Mouse (Mus musculus): ENCODE results near the gene Gnb1. TPM values are rescaled to one million over a fixed set of nuclear protein-coding genes. Genes with fewer than 3 reads are reported as not detected.
"Not testable (repeated sequence)": the region's sequence is repeated elsewhere in the genome, so short reads cannot be mapped to it uniquely, and the experiment has no call there.

Gene Gnb1
- polyA plus RNA-seq, 1 experiment from 2014 or later, result 625 TPM

DNA sequence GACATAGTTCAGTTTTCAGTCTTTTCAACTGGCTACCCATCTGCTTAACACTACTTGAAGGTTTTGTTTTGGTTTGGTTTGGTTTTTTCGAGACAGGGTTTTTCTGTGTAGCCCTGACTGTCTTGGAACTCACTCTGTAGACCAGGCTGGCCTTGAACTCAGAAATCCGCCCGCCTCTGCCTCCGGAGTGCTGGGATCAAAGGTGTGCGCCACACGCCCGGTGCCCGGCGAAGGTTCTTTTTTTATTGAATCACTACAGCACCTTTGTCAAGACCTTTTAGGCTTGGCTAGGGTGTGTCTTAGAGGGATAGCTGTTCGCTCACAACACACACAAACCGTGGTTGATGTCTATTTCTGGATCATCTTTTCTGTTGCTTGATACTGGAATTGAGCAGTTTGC is 79.2 kb downstream of the Gnb1 start:
- H3K27ac ChIP-seq (replicated peaks; ENCODE audit: low read depth, low read length); DNase-seq (ENCODE audit: low spot score); H3K36me3 ChIP-seq (ENCODE audit: control insufficient read depth, insufficient read depth, low read length); ATAC-seq (ENCODE audit: insufficient number of reproducible peaks, low FRiP score, low TSS enrichment, low read depth); H3K9me3 ChIP-seq (ENCODE audit: control insufficient read depth, low read length); H3K27me3 ChIP-seq (ENCODE audit: control insufficient read depth, insufficient read depth, low read length); H3K9ac ChIP-seq (ENCODE audit: low read length); H3K4me3 ChIP-seq (ENCODE audit: low read depth, low read length); H3K4me1 ChIP-seq (ENCODE audit: control insufficient read depth, insufficient read depth, low read length); H3K4me2 ChIP-seq (ENCODE audit: low read depth, severe bottlenecking): not testable (repeated sequence)
- 94% methylated on average over 11 of the region's 11 CpGs for WGBS

GRCm38 (mm10) chr4:155571442-155571841 is 80.3 kb downstream of the Gnb1 start:
- Histone ChIP-seq H3K4me2 (ENCODE audit: low read depth, severe bottlenecking) (no peak overlapping the region), H3K27me3 (ENCODE audit: control insufficient read depth, insufficient read depth, low read length) (no peaks in the 10 kb centered on the region), H3K9ac (ENCODE audit: low read length) (no peak overlapping the region), H3K4me1 (ENCODE audit: control insufficient read depth, insufficient read depth, low read length) (no peaks in the 10 kb centered on the region; the same call in 1 of the 2 replicates), H3K4me3 (ENCODE audit: low read depth, low read length) (no peak overlapping the region), H3K36me3 (ENCODE audit: control insufficient read depth, insufficient read depth, low read length) (no peaks in the 10 kb centered on the region), H3K9me3 (ENCODE audit: control insufficient read depth, low read length) (no peaks in the 10 kb centered on the region), H3K27ac (replicated peaks; ENCODE audit: low read depth, low read length) (no peak overlapping the region)
- DNase-seq (ENCODE audit: low spot score) (no peak), ATAC-seq (ENCODE audit: insufficient number of reproducible peaks, low FRiP score, low TSS enrichment, low read depth) (no peak)
- 76% methylated on average over 2 of the region's 2 CpGs for WGBS

DNA sequence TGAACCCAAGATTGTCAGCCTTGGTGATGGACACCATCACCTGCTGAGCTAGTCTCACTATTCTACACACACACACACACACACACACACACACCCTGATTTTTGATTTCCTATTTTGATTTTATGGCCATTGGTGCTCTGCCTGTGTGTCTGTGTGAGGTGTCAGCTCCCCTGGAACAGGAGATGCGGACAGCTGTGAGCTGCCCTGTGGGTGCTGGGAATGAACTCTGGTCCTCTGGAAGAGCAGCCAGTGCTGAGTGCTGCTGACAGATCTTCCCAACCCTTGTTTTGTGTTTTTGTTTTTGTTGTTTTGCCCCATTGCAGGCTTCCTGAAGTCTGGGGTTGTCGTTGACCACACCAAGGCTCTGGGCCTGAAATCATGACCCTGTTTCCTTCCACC is 82.0 kb downstream of the Gnb1 start:
- H3K9me3 ChIP-seq (ENCODE audit: control insufficient read depth, low read length), result no peaks in the 10 kb centered on the region
- DNase-seq (ENCODE audit: low spot score) (no peak), ATAC-seq (ENCODE audit: insufficient number of reproducible peaks, low FRiP score, low TSS enrichment, low read depth) (no peak)
- H3K27me3 ChIP-seq (ENCODE audit: control insufficient read depth, insufficient read depth, low read length), result no peaks in the 10 kb centered on the region
- no peak overlapping the region for H3K4me3 ChIP-seq (ENCODE audit: low read depth, low read length)
- H3K4me2 ChIP-seq (ENCODE audit: low read depth, severe bottlenecking), result no peak overlapping the region
- H3K27ac ChIP-seq (replicated peaks; ENCODE audit: low read depth, low read length), result no peak overlapping the region
- H3K4me1 ChIP-seq (ENCODE audit: control insufficient read depth, insufficient read depth, low read length), result no peaks in the 10 kb centered on the region
- no peak overlapping the region for H3K9ac ChIP-seq (ENCODE audit: low read length)
- peaks cover 4% of the 10 kb centered on the region; the same call in 1 of the 2 replicates for H3K36me3 ChIP-seq (ENCODE audit: control insufficient read depth, insufficient read depth, low read length)
- 90% methylated on average over 2 of the region's 2 CpGs for WGBS

GRCm38 (mm10) chr4:155573876-155574275 is 82.7 kb downstream of the Gnb1 start:
- H3K4me3 ChIP-seq (ENCODE audit: low read depth, low read length), result no peak overlapping the region
- no peak overlapping the region for H3K9ac ChIP-seq (ENCODE audit: low read length)
- no peaks in the 10 kb centered on the region for H3K27me3 ChIP-seq (ENCODE audit: control insufficient read depth, insufficient read depth, low read length)
- no peaks in the 10 kb centered on the region for H3K4me1 ChIP-seq (ENCODE audit: control insufficient read depth, insufficient read depth, low read length)
- no peak overlapping the region for H3K27ac ChIP-seq (replicated peaks; ENCODE audit: low read depth, low read length)
- no peak overlapping the region for H3K4me2 ChIP-seq (ENCODE audit: low read depth, severe bottlenecking)
- peaks cover 4% of the 10 kb centered on the region; the same call in 1 of the 2 replicates for H3K36me3 ChIP-seq (ENCODE audit: control insufficient read depth, insufficient read depth, low read length)
- DNase-seq (ENCODE audit: low spot score) (no peak), ATAC-seq (ENCODE audit: insufficient number of reproducible peaks, low FRiP score, low TSS enrichment, low read depth) (no peak)
- WGBS, result 91% methylated on average over 9 of the region's 9 CpGs
- H3K9me3 ChIP-seq (ENCODE audit: control insufficient read depth, low read length), result no peaks in the 10 kb centered on the region

- no peak overlapping the region for H3K4me3 ChIP-seq (ENCODE audit: low read depth, low read length)
- no peak overlapping the region for H3K9ac ChIP-seq (ENCODE audit: low read length)
- H3K4me2 ChIP-seq (ENCODE audit: low read depth, severe bottlenecking), result no peak overlapping the region
- no peaks in the 10 kb centered on the region for H3K9me3 ChIP-seq (ENCODE audit: control insufficient read depth, low read length)
- DNase-seq (ENCODE audit: low spot score), result no peak
- WGBS, result 92% methylated on average over 11 of the region's 11 CpGs
- H3K27ac ChIP-seq (replicated peaks; ENCODE audit: low read depth, low read length), result no peak overlapping the region
- H3K36me3 ChIP-seq (ENCODE audit: control insufficient read depth, insufficient read depth, low read length), result peaks cover 4% of the 10 kb centered on the region; the same call in 1 of the 2 replicates
- H3K27me3 ChIP-seq (ENCODE audit: control insufficient read depth, insufficient read depth, low read length), result no peaks in the 10 kb centered on the region
- H3K4me1 ChIP-seq (ENCODE audit: control insufficient read depth, insufficient read depth, low read length), result no peaks in the 10 kb centered on the region
- no peak for ATAC-seq (ENCODE audit: insufficient number of reproducible peaks, low FRiP score, low TSS enrichment, low read depth)
Observed at GRCm38 (mm10) chr4:155574931-155575330, 83.8 kb downstream of the Gnb1 start.

- no peak for DNase-seq (ENCODE audit: low spot score)
- Histone ChIP-seq H3K9ac (ENCODE audit: low read length) (no peak overlapping the region), H3K4me3 (ENCODE audit: low read depth, low read length) (no peak overlapping the region), H3K4me2 (ENCODE audit: low read depth, severe bottlenecking) (no peak overlapping the region), H3K36me3 (ENCODE audit: control insufficient read depth, insufficient read depth, low read length) (peaks cover 4% of the 10 kb centered on the region; the same call in 1 of the 2 replicates), H3K27me3 (ENCODE audit: control insufficient read depth, insufficient read depth, low read length) (no peaks in the 10 kb centered on the region), H3K27ac (replicated peaks; ENCODE audit: low read depth, low read length) (no peak overlapping the region), H3K9me3 (ENCODE audit: control insufficient read depth, low read length) (no peaks in the 10 kb centered on the region), H3K4me1 (ENCODE audit: control insufficient read depth, insufficient read depth, low read length) (no peaks in the 10 kb centered on the region)
- no peak for ATAC-seq (ENCODE audit: insufficient number of reproducible peaks, low FRiP score, low TSS enrichment, low read depth)
- WGBS, result 95% methylated on average over 8 of the region's 8 CpGs
Observed at GRCm38 (mm10) chr4:155575521-155575920, 84.4 kb downstream of the Gnb1 start.

- DNase-seq (ENCODE audit: low spot score) (no peak), ATAC-seq (ENCODE audit: insufficient number of reproducible peaks, low FRiP score, low TSS enrichment, low read depth) (no peak)
- Histone ChIP-seq H3K27me3 (ENCODE audit: control insufficient read depth, insufficient read depth, low read length) (no peaks in the 10 kb centered on the region), H3K9me3 (ENCODE audit: control insufficient read depth, low read length) (no peaks in the 10 kb centered on the region), H3K4me2 (ENCODE audit: low read depth, severe bottlenecking) (no peak overlapping the region), H3K4me1 (ENCODE audit: control insufficient read depth, insufficient read depth, low read length) (no peaks in the 10 kb centered on the region), H3K4me3 (ENCODE audit: low read depth, low read length) (no peak overlapping the region), H3K27ac (replicated peaks; ENCODE audit: low read depth, low read length) (no peak overlapping the region), H3K36me3 (ENCODE audit: control insufficient read depth, insufficient read depth, low read length) (peaks cover 4% of the 10 kb centered on the region; the same call in 1 of the 2 replicates), H3K9ac (ENCODE audit: low read length) (no peak overlapping the region)
- WGBS, result 94% methylated on average over 9 of the region's 9 CpGs
Observed at GRCm38 (mm10) chr4:155577132-155577531, 86.0 kb downstream of the Gnb1 start.

DNA sequence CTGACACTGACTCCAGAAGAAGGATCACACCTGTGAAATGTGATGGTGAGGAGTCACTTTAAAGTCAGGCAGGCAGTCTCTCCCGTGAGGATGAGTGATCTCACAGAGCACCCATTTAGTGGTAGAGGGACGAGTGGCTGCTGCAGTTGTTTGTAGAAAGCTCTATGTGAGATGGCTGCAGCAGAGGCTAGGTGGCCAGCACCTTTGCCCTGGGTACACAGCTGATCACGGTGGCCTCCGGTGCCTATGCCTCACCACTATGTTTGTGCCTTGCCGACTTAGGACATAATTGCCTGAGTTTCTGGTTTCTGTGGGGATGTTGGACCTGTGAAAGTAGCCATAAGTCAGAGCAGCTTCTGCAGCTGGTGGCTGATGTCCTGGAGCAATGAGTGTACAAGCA is 86.6 kb downstream of the Gnb1 start:
- DNase-seq (ENCODE audit: low spot score) (no peak), ATAC-seq (ENCODE audit: insufficient number of reproducible peaks, low FRiP score, low TSS enrichment, low read depth) (no peak)
- Histone ChIP-seq H3K4me3 (ENCODE audit: low read depth, low read length) (no peak overlapping the region), H3K9ac (ENCODE audit: low read length) (no peak overlapping the region), H3K4me1 (ENCODE audit: control insufficient read depth, insufficient read depth, low read length) (no peaks in the 10 kb centered on the region), H3K27ac (replicated peaks; ENCODE audit: low read depth, low read length) (no peak overlapping the region), H3K36me3 (ENCODE audit: control insufficient read depth, insufficient read depth, low read length) (peaks cover 4% of the 10 kb centered on the region; the same call in 1 of the 2 replicates), H3K9me3 (ENCODE audit: control insufficient read depth, low read length) (no peaks in the 10 kb centered on the region), H3K27me3 (ENCODE audit: control insufficient read depth, insufficient read depth, low read length) (no peaks in the 10 kb centered on the region), H3K4me2 (ENCODE audit: low read depth, severe bottlenecking) (no peak overlapping the region)
- WGBS, result 90% methylated on average over 5 of the region's 5 CpGs
